Mouse (Mus musculus) embryonic facial prominence, embryonic 12.5 days (tissue): ENCODE measurements around the gene Gm10645. TPM values are rescaled to one million over a fixed set of nuclear protein-coding genes. Genes with fewer than 3 reads are reported as not detected.

Experiments used
- ATAC-seq: fragments of 200-750 bp; cut with Nextera tagmentation; 2 replicates; pipeline ENCODE4 v1.8.0; 2017; ENCODE audit not compliant: insufficient number of reproducible peaks, insufficient read depth, low FRiP score, low TSS enrichment
- H3K27ac ChIP-seq: fragments of 300-500 bp; sonication (generic); 2 replicates; pipeline ENCODE4 v1.5.1; 2016; ENCODE audit warnings: mild to moderate bottlenecking
- H3K27me3 ChIP-seq: fragments of 300-500 bp; sonication (generic); 2 replicates; pipeline ENCODE4 v1.6.1; 2016; ENCODE audit warnings: mild to moderate bottlenecking, moderate library complexity
- H3K36me3 ChIP-seq: fragments of 300-500 bp; sonication (generic); 2 replicates; pipeline ENCODE4 v1.6.1; 2016; ENCODE audit warnings: mild to moderate bottlenecking
- H3K4me1 ChIP-seq: fragments of 300-500 bp; sonication (generic); 2 replicates; pipeline ENCODE4 v1.6.1; 2016
- H3K4me2 ChIP-seq: fragments of 300-500 bp; sonication (generic); replicated peaks from 2 replicates; pipeline ENCODE4 v1.6.1; 2016; ENCODE audit warnings: mild to moderate bottlenecking, moderate library complexity
- H3K4me3 ChIP-seq: fragments of 300-500 bp; sonication (generic); 2 replicates; pipeline ENCODE4 v1.5.1; 2016; ENCODE audit warnings: mild to moderate bottlenecking
- H3K9ac ChIP-seq: fragments of 300-500 bp; sonication (generic); 2 replicates; pipeline ENCODE4 v1.6.1; 2016; ENCODE audit warnings: mild to moderate bottlenecking, moderate library complexity
- H3K9me3 ChIP-seq: fragments of 300-500 bp; sonication (generic); 2 replicates; pipeline ENCODE4 v1.6.1; 2016; ENCODE audit warnings: mild to moderate bottlenecking, moderate library complexity
- WGBS: fragments of 180-500 bp; shearing (Covaris S2); methylation state at CpG from one replicate; pipeline ENCODE4 v1.1.7; 2016; 5-methylcytosine and 5-hydroxymethylcytosine counted together
- polyA plus RNA-seq: library from polyadenylated mRNA; unstranded; fragments of >200 nt; fragmentation: Nextera tagmentation; extraction: Ambion mirVana; gene quantifications from 2 replicates; pipeline ENCODE4 v1.2.1, GENCODE M21; 2016

Gene Gm10645
- polyA plus RNA-seq, 1 experiment from 2014 or later: 2.5 TPM

- H3K9me3 ChIP-seq: no peaks in the 10 kb centered on the region
- no peaks in the 10 kb centered on the region for H3K27me3 ChIP-seq
- peak within 1 kb of the TSS; percentile 85 for H3K4me2 ChIP-seq
- peak within 1 kb of the TSS; percentile 84 for H3K27ac ChIP-seq
- peak within 1 kb of the TSS; percentile 71 for H3K4me3 ChIP-seq
- WGBS: under 1% methylated on average over 63 of the region's 63 CpGs
- no peaks in the 10 kb centered on the region for H3K36me3 ChIP-seq
- peak; percentile 89 for ATAC-seq
- H3K9ac ChIP-seq: peak within 1 kb of the TSS; percentile 84
- 0 out of 2 replicates have a peak, but pooled peaks cover 4% of the 10 kb centered on the region for H3K4me1 ChIP-seq
Measured at GRCm38 (mm10) chr8:83165235-83165930, 587 bp downstream of the Gm10645 start, which contains the start of gene Tbc1d9. Gene Tbc1d9 (plus strand): TSS chr8:83165352.

GRCm38 (mm10) chr8:83160613-83161012, 5.4 kb downstream of the Gm10645 start:
- H3K4me1 ChIP-seq: 0 out of 2 replicates have a peak, but pooled peaks cover 4% of the 10 kb centered on the region
- H3K4me2 ChIP-seq: no peak overlapping the region
- no peak overlapping the region for H3K27ac ChIP-seq
- H3K4me3 ChIP-seq: no peak overlapping the region
- H3K27me3 ChIP-seq: no peaks in the 10 kb centered on the region
- H3K9ac ChIP-seq: no peak overlapping the region
- H3K36me3 ChIP-seq: no peaks in the 10 kb centered on the region
- H3K9me3 ChIP-seq: no peaks in the 10 kb centered on the region
- no peak for ATAC-seq
- 77% methylated on average over 2 of the region's 2 CpGs for whole genome bisulfite sequencing

- WGBS: 52% methylated on average over 1 of the region's 1 CpGs
- Histone ChIP-seq H3K27ac (no peak overlapping the region), H3K4me3 (no peak overlapping the region), H3K9ac (no peak overlapping the region), H3K9me3 (no peaks in the 10 kb centered on the region), H3K4me2 (no peak overlapping the region), H3K36me3 (no peaks in the 10 kb centered on the region), H3K4me1 (no peaks in the 10 kb centered on the region), H3K27me3 (no peaks in the 10 kb centered on the region)
- no peak for ATAC-seq
Measured at GRCm38 (mm10) chr8:83159615-83160014, 6.4 kb downstream of the Gm10645 start.

- Histone ChIP-seq H3K4me3 (no peak overlapping the region), H3K36me3 (no peaks in the 10 kb centered on the region), H3K9ac (no peak overlapping the region), H3K27ac (no peak overlapping the region), H3K27me3 (no peaks in the 10 kb centered on the region), H3K4me1 (no peaks in the 10 kb centered on the region), H3K9me3 (no peaks in the 10 kb centered on the region), H3K4me2 (no peak overlapping the region)
- 64% methylated on average over 3 of the region's 3 CpGs for WGBS
- ATAC-seq: no peak
Measured at GRCm38 (mm10) chr8:83158971-83159370, 7.0 kb downstream of the Gm10645 start.

GRCm38 (mm10) chr8:83155110-83155509, 10.9 kb downstream of the Gm10645 start:
- no peak for ATAC-seq
- Histone ChIP-seq H3K4me3 (no peak overlapping the region), H3K9ac (no peak overlapping the region), H3K27ac (no peak overlapping the region), H3K36me3 (no peaks in the 10 kb centered on the region), H3K9me3 (no peaks in the 10 kb centered on the region), H3K4me1 (no peaks in the 10 kb centered on the region), H3K4me2 (no peak overlapping the region), H3K27me3 (no peaks in the 10 kb centered on the region)
- WGBS: 32% methylated on average over 4 of the region's 4 CpGs

GRCm38 (mm10) chr8:83152470-83152869, 13.5 kb downstream of the Gm10645 start:
- Histone ChIP-seq H3K27me3 (no peaks in the 10 kb centered on the region), H3K36me3 (no peaks in the 10 kb centered on the region), H3K4me2 (no peak overlapping the region), H3K4me1 (no peaks in the 10 kb centered on the region), H3K9me3 (no peaks in the 10 kb centered on the region), H3K9ac (no peak overlapping the region), H3K27ac (no peak overlapping the region), H3K4me3 (no peak overlapping the region)
- no peak for ATAC-seq
- 73% methylated on average over 4 of the region's 4 CpGs for WGBS

- no peak for ATAC-seq
- 62% methylated on average over 2 of the region's 2 CpGs for WGBS
- no peak overlapping the region for H3K4me3 ChIP-seq
- no peaks in the 10 kb centered on the region for H3K36me3 ChIP-seq
- H3K27me3 ChIP-seq: no peaks in the 10 kb centered on the region
- H3K4me2 ChIP-seq: no peak overlapping the region
- H3K9ac ChIP-seq: no peak overlapping the region
- no peaks in the 10 kb centered on the region for H3K9me3 ChIP-seq
- no peaks in the 10 kb centered on the region for H3K4me1 ChIP-seq
- H3K27ac ChIP-seq: no peak overlapping the region
Measured at GRCm38 (mm10) chr8:83152055-83152454, 13.9 kb downstream of the Gm10645 start.

GRCm38 (mm10) chr8:83149124-83149523, 16.8 kb downstream of the Gm10645 start:
- Histone ChIP-seq H3K27ac (no peak overlapping the region), H3K27me3 (no peaks in the 10 kb centered on the region), H3K9me3 (no peaks in the 10 kb centered on the region), H3K4me3 (no peak overlapping the region), H3K36me3 (no peaks in the 10 kb centered on the region), H3K9ac (no peak overlapping the region), H3K4me1 (no peaks in the 10 kb centered on the region), H3K4me2 (no peak overlapping the region)
- no peak for ATAC-seq
- 83% methylated on average over 6 of the region's 6 CpGs for WGBS

- no peaks in the 10 kb centered on the region for H3K27me3 ChIP-seq
- WGBS: 86% methylated on average over 3 of the region's 3 CpGs
Measured at GRCm38 (mm10) chr8:83145421-83145820, 20.5 kb downstream of the Gm10645 start.

GRCm38 (mm10) chr8:83144601-83145000, 21.4 kb downstream of the Gm10645 start:
- ATAC-seq: no peak
- Histone ChIP-seq H3K4me1 (no peaks in the 10 kb centered on the region), H3K9me3 (no peaks in the 10 kb centered on the region), H3K4me2 (no peak overlapping the region), H3K4me3 (no peak overlapping the region), H3K27ac (no peak overlapping the region), H3K36me3 (no peaks in the 10 kb centered on the region), H3K27me3 (no peaks in the 10 kb centered on the region), H3K9ac (no peak overlapping the region)
- 90% methylated on average over 4 of the region's 4 CpGs for WGBS

More at GRCm38 (mm10) chr8:83145421-83145820, 20.5 kb downstream of the Gm10645 start:
- Histone ChIP-seq H3K4me2 (no peak overlapping the region), H3K4me3 (no peak overlapping the region), H3K9me3 (no peaks in the 10 kb centered on the region), H3K4me1 (no peaks in the 10 kb centered on the region), H3K9ac (no peak overlapping the region), H3K36me3 (no peaks in the 10 kb centered on the region), H3K27ac (no peak overlapping the region)
- ATAC-seq: no peak

GRCm38 (mm10) chr8:83141358-83141757, 24.6 kb downstream of the Gm10645 start:
- Histone ChIP-seq H3K9me3 (no peaks in the 10 kb centered on the region), H3K4me2 (no peak overlapping the region), H3K9ac (no peak overlapping the region), H3K4me3 (no peak overlapping the region), H3K36me3 (no peaks in the 10 kb centered on the region), H3K4me1 (no peaks in the 10 kb centered on the region), H3K27ac (no peak overlapping the region), H3K27me3 (no peaks in the 10 kb centered on the region)
- ATAC-seq: no peak
- WGBS: 81% methylated on average over 5 of the region's 5 CpGs

- Histone ChIP-seq H3K27ac (no peak overlapping the region), H3K27me3 (no peaks in the 10 kb centered on the region), H3K4me1 (no peaks in the 10 kb centered on the region), H3K36me3 (no peaks in the 10 kb centered on the region), H3K9ac (no peak overlapping the region), H3K4me3 (no peak overlapping the region), H3K9me3 (no peaks in the 10 kb centered on the region), H3K4me2 (no peak overlapping the region)
- 57% methylated on average over 3 of the region's 3 CpGs for WGBS
- ATAC-seq: no peak
Measured at GRCm38 (mm10) chr8:83140701-83141111, 25.3 kb downstream of the Gm10645 start.
